ENCODE assay signal across 10 mouse cellular contexts in the genomic region with DNA sequence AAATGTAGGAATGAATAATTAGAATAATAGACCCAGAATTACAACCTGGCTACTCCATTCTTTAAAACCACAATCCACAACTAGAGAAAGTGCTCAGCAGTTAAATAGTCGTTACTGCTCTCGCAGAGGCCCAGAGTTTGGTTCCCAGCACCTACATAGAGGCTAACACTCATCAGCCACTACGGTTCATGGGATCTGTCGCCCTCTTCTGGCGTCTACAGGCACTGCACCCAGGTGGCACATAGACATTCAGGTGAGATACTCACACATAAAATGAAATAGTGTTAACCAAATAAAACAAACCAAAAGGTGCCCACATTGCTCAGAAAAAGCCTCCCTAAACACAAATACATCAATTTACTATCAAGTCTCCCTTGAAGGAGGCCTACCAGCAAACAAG.
DNase-seq lines count a peak whose midpoint lies in the region; ATAC-seq and TF ChIP-seq lines count a peak whose summit lies in the region.
"Had no signal": no experiment of that assay in that cellular context is flagged by ENCODE, and none has a peak within 500 bp of the region (broad histone marks: within the 10 kb centered on the region; RNA-seq: fewer than 3 reads in every experiment).

No protein-coding gene starts in this region.

- 89% methylated on average over 5 of the region's 5 CpGs for WGBS in thymus, adult 2 months
- 77% methylated on average over 5 of the region's 5 CpGs for WGBS in hindbrain, embryonic 12.5 days

- H3K27ac ChIP-seq in layer of hippocampus, adult 2 months: no peak overlapping the region
- H3K27ac ChIP-seq in thymus, adult 2 months (ENCODE audit: control insufficient read depth, insufficient read depth, low read length): no peak overlapping the region
- H3K27ac ChIP-seq in hindbrain, embryonic 12.5 days: no peak overlapping the region

- H3K4me3 ChIP-seq in layer of hippocampus, adult 2 months: no peak overlapping the region
- H3K4me3 ChIP-seq in thymus, adult 2 months (ENCODE audit: control insufficient read depth, insufficient read depth, low read length): no peak overlapping the region
- H3K4me3 ChIP-seq in hindbrain, embryonic 12.5 days: no peak overlapping the region

- no peaks in the 10 kb centered on the region for H3K36me3 ChIP-seq in thymus, adult 2 months (ENCODE audit: control insufficient read depth, insufficient read depth, low read length)
- H3K36me3 ChIP-seq in hindbrain, embryonic 12.5 days: no peaks in the 10 kb centered on the region

- no peak overlapping the region for H3K9ac ChIP-seq in hindbrain, embryonic 12.5 days

- no peaks in the 10 kb centered on the region for H3K4me1 ChIP-seq in thymus, adult 2 months (replicated peaks; ENCODE audit: control insufficient read depth, insufficient read depth, low read length)
- H3K4me1 ChIP-seq in hindbrain, embryonic 12.5 days: peaks cover 4% of the 10 kb centered on the region; the same call in 1 of the 2 replicates

- H3K9me3 ChIP-seq in hindbrain, embryonic 12.5 days (replicated peaks): peaks cover 4% of the 10 kb centered on the region

- TF ChIP-seq CTCF in layer of hippocampus, adult 2 months (conservative IDR thresholded peaks at IDR 0.05): peak; percentile 66
- TF ChIP-seq CTCF in thymus, adult 2 months (IDR thresholded peaks at IDR 0.05; ENCODE audit: borderline replicate concordance, control insufficient read depth, extremely low read depth, insufficient read depth, low read length, poor library complexity): no peak

- ATAC-seq in hindbrain, embryonic 12.5 days (ENCODE audit: low FRiP score): no peak

- no peak overlapping the region for H3K4me2 ChIP-seq in hindbrain, embryonic 12.5 days (replicated peaks)

- TF ChIP-seq POLR2A in thymus, adult 2 months (IDR thresholded peaks at IDR 0.05; ENCODE audit: control insufficient read depth, extremely low read depth, insufficient read depth, low read length, poor library complexity): no peak

- DNase-seq in layer of hippocampus, adult 2 months (ENCODE audit: low spot score in 2 of 2): no peak
- DNase-seq in layer of hippocampus, postnatal 14 days (ENCODE audit: low spot score in 2 of 2): no peak
- peak; percentile 3 to 7 for DNase-seq in thymus, postnatal 36 days
- no peak for DNase-seq in thymus, adult 2 months
- peak; percentile 15 for DNase-seq in c-Kit-positive CD71-positive TER-119-positive erythroid progenitor cells, embryonic 14.5 days (ENCODE audit: low spot score)
- DNase-seq in urinary bladder, adult 18-20 months (ENCODE audit: low spot score in 2 of 2): no peak
- no peak for DNase-seq in embryo, embryonic 10.5 days (ENCODE audit: low spot score)
- DNase-seq: gastrocnemius, postnatal 10 days; kidney, adult 11 months had no signal

- H3K27me3 ChIP-seq in thymus, adult 2 months (ENCODE audit: control insufficient read depth, insufficient read depth, low read length): no peaks in the 10 kb centered on the region
- H3K27me3 ChIP-seq in hindbrain, embryonic 12.5 days: no peaks in the 10 kb centered on the region

Comparison
In these comparisons a context has a peak if more than half of its experiments do, and no peak if none do; other contexts are left out.
1. DNase-seq: peak in thymus, postnatal 36 days (2 of 2) and c-Kit-positive CD71-positive TER-119-positive erythroid progenitor cells, embryonic 14.5 days (single experiment); none in layer of hippocampus, adult 2 months (0 of 2), layer of hippocampus, postnatal 14 days (0 of 2), thymus, adult 2 months (single experiment), urinary bladder, adult 18-20 months (0 of 2) and embryo, embryonic 10.5 days (single experiment).